Mouse (Mus musculus) hematopoietic stem cell, adult 5-6 weeks (primary cell): Measurements from ENCODE around the gene Ltbp2. TPM values are rescaled to one million over a fixed set of nuclear protein-coding genes. Genes with fewer than 3 reads are reported as not detected.

Source experiments
- ATAC-seq, 2 experiments: fragments of 125-278 bp in 1 of 2; replicated peaks in 1 of 2; 2 replicates each; pipeline ENCODE4 v1.8.0; 2016 to 2017; ENCODE audit warnings: inconsistent platforms in 2 of 2, mild to moderate bottlenecking in 2 of 2, moderate number of reproducible peaks in 2 of 2, low read depth in 1 of 2, moderate TSS enrichment in 1 of 2; ENCODE audit not compliant: low FRiP score in 2 of 2, poor library complexity in 2 of 2, severe bottlenecking in 2 of 2, insufficient read depth in 1 of 2, low TSS enrichment in 1 of 2
- total RNA-seq: library from RNA; stranded (forward); fragments of 172-1452, 232-1000 nt; gene quantifications from 2 replicates; pipeline ENCODE4 v1.2.3, GENCODE M21; 2017

Gene Ltbp2
- total RNA-seq, 1 experiment from 2014 or later, result not detected

DNA sequence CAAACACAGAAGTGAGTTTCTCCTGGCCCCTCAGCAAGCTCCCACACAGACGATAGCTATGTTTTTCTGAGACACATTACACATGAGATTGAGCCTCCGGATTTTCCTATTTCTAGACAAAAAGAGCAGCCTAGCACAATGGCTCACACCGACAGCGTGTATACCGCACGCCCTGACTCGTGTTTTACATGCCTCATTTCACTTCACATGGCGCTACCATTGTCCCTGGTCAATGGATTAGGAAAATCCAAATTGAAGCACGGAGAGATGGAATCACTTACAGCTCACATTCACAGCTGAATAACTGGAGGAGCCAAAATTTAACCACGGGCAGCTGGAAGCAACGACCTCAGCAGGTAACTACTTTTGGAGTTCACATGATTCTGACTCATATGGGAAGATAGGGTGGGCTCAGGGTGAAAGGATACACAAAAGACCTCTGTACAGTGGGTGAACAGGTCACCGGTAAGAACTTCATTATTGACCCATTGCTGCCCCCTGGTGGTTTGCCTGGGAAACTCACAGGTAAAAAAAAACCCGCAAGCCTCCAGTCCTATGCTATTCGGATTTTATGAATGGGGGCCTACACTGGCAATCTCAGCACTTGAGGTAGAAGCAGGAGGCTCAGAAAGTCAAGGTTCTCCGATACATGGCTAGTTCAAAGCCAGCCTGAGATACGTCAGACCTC is 121.2 kb downstream of the Ltbp2 start:
- ATAC-seq, result no peak; a peak in 1 of 4 replicates

DNA sequence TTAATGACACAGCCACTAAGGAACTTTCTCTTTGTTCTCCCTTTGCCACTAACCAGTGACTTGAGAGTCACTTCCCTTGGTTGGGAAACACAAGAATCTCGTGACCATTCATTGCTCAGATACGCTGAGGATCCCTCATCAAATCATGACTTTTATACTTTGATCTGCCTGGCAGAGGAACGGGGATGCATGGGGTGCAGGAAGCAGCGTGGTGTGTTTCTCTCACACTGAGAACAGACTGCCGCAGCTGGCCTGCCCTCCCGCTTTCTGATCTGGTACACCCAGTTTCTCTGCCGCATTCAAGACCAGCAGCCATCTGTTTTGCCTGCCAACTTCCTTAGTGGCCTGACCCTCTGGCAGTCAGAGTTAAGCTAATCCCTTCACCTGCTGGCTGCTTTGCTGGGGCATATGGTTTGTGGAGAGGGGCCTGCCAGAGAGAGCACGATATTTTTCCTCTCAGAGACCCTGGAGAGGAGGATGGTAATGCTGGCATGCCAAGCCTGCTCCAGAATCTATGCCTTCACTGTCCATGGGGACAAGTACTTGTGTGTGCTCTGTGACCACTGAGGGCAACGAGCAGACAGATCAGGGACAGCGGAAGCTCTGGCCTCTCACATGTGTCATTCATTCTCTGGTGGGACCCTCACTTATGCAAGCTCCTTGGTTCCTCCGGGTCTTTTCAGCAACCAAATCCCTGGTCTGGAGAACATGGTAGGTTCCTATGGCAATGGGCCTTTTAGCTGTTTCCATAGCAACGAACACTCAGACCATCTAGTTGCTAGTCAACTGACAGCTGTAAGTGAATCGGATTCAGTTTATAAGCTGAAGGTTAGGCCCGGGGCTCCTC is 124.0 kb downstream of the Ltbp2 start:
- peak; percentile 24 to 57; a peak in 3 of 4 replicates for ATAC-seq

DNA sequence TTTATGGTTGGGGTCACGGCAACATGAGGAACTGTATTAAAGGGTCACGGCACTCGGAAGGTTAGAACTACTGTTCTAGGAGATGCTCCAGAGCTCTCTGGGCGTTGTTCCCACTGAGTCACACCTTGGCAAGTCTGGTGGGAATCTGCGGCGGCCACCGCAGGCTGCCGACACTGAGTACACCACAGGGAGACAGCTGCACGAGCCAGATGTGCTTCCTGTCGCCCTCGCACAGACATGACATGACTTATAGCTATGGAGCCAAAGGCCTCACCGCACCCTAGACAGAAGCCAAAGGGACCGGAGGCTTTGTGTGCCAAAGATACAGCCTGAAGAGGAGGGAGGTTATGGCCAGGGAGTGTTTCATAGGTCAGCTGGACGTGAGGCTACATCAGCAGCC is 125.7 kb downstream of the Ltbp2 start:
- peak; percentile 43 to 68; a peak in 3 of 4 replicates for ATAC-seq

DNA sequence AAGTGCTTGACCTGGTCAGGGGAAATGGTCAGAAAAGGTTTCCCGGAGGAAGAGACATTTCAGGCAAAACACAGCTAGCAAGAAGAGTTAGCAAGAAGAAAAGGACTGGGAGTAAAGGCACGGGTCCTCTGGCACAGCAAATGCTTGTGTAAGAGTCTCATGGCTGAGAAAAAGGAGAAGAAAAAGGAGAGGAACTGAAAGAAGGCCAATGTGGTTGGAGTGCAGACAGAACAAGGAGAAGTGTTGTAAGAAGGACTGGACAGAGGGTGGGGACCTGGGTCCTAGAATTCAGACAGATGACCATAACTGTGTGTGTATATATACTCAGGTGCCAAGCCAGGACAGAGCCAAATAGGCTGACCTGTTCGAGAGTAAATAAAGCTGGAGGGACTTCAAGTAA is 128.2 kb downstream of the Ltbp2 start:
- ATAC-seq, result peak in 1 of 2 experiments; percentile 54; a peak in 1 of 4 replicates

DNA sequence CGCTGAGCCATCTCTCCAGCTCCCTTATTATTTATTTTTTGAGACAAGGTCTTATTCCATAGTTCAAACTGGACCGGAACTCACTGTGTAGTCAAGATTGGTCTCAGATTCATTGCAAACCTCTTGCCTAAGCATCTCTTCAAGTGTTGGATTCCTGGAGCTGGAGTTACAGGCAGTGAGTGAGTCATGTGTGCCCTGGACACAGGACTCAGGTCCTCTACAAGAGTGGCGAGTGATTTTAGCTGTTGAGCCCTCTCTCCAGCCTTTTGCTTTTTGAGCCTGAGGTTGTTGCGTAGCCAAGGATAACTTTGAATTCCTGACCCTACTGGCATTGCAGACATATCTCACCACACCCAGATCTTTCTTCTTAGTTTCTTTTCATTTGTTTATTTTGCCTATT is 130.6 kb downstream of the Ltbp2 start:
- ATAC-seq, result no peak

DNA sequence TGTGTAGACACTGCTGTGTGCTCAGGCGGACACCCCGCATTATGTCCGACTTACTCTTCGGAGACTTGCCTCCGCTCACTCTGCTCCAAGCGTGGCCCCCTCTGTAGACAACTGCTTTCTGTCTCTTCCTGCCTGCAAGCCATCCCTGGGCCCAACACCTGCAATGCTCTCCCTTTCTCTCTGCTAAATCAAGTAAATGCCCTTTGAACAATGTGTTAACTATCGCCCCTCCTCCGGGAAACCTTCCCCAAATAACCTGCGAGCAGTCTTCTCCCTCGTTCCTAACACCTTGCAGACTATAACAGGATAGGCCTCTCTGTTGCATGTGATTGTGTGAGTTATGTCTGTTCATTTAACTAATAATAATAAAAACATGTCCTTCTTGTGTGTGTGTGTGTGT is 132.8 kb downstream of the Ltbp2 start:
- no peak for ATAC-seq

DNA sequence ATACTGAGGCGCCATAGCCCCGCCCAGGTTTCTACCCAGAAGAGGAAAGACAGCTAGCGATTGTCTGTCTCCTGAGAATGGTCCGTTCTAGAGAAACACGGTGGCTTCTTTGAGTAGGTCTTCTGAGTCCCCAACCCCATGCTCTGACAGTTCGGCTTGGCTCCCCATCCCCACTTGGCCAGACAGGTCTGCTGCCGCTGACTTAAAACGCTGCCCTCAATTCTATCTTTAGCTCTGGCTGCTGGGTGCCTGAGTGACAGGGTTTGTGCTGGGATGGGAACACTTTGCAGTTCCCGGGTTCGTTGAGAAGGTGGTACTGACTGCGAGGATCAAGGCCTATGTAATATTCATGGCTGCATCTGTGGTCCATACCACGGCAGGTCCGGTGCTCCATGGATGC is 143.0 kb downstream of the Ltbp2 start:
- ATAC-seq, result no peak

Other genes with a start within 250 kb of the Ltbp2 start
- gene Vrtn, start 235.5 kb downstream of the Ltbp2 start, total RNA-seq, result 0.40 TPM in 1 of 2 replicates, not detected in the other
- gene Syndig1l, start 177.7 kb downstream of the Ltbp2 start, total RNA-seq, result not detected in 2 replicates
- gene Npc2, start 103.4 kb downstream of the Ltbp2 start, total RNA-seq, result 42.3 and 51.3 TPM in 2 replicates
- gene Isca2, start 103.3 kb downstream of the Ltbp2 start, total RNA-seq, result 53.8 and 55.1 TPM in 2 replicates
- gene Fcf1, start 94.4 kb upstream of the Ltbp2 start, total RNA-seq, result 98.3 and 119 TPM in 2 replicates
- 27.6 and 39.3 TPM in 2 replicates for gene Arel1, start 94.4 kb upstream of the Ltbp2 start, total RNA-seq
- gene Ylpm1, start 119.8 kb upstream of the Ltbp2 start, total RNA-seq, result 63.3 and 91.8 TPM in 2 replicates
- 1.7 and 3.2 TPM in 2 replicates for gene Prox2, start 234.2 kb upstream of the Ltbp2 start, total RNA-seq
- 161 and 171 TPM in 2 replicates for gene Dlst, start 234.3 kb upstream of the Ltbp2 start, total RNA-seq